Mouse (Mus musculus): Measurements from ENCODE around the gene Ephx1.

GRCm38 (mm10) chr1:181037623-181038022, 16.9 kb upstream of the Ephx1 start:
- no peak for TF ChIP-seq POLR2A (IDR thresholded peaks at IDR 0.05; ENCODE audit: insufficient read depth, low read depth, low read length)
- TF ChIP-seq CTCF (IDR thresholded peaks at IDR 0.05; ENCODE audit: insufficient read depth, low read depth, low read length), result no peak
